Mouse (Mus musculus): ENCODE measurements around the gene Fkbp14.
A peak's percentile ranks its signal among the peaks of the same experiment; 100 is the strongest.

The Fkbp14 gene

GRCm38 (mm10) chr6:54587683-54588082 is 9.4 kb downstream of the Fkbp14 start:
- no peak for DNase-seq

GRCm38 (mm10) chr6:54586911-54587310 is 10.2 kb downstream of the Fkbp14 start:
- no peak for DNase-seq

- peak; percentile 37 for DNase-seq
These were observed 10.9 kb downstream of the Fkbp14 start for GRCm38 (mm10) chr6:54586175-54586574.

GRCm38 (mm10) chr6:54573218-54573955 is 23.7 kb downstream of the Fkbp14 start:
- no peak for DNase-seq

- no peak for DNase-seq
These were observed 27.3 kb downstream of the Fkbp14 start for GRCm38 (mm10) chr6:54569776-54570175.

GRCm38 (mm10) chr6:54566546-54566919 is 30.6 kb downstream of the Fkbp14 start:
- no peak for DNase-seq

GRCm38 (mm10) chr6:54565665-54566545 is 31.2 kb downstream of the Fkbp14 start, which contains the start of gene Scrn1:
Scrn1 (minus strand) TSS chr6:54566489.
- peak; percentile 82 for DNase-seq

GRCm38 (mm10) chr6:54565012-54565411 is 32.1 kb downstream of the Fkbp14 start:
- peak; percentile 61 for DNase-seq

GRCm38 (mm10) chr6:54564506-54564991 is 32.6 kb downstream of the Fkbp14 start:
- no peak for DNase-seq

- no peak for DNase-seq
These were observed 33.5 kb downstream of the Fkbp14 start for GRCm38 (mm10) chr6:54563561-54563960.

GRCm38 (mm10) chr6:54562018-54562809 is 34.9 kb downstream of the Fkbp14 start:
- no peak for DNase-seq

- peak; percentile 83 for DNase-seq
These were observed 38.6 kb downstream of the Fkbp14 start for GRCm38 (mm10) chr6:54558466-54558865.

- no peak for DNase-seq
These were observed 39.4 kb downstream of the Fkbp14 start for GRCm38 (mm10) chr6:54557671-54558070.

GRCm38 (mm10) chr6:54555816-54556215 is 41.3 kb downstream of the Fkbp14 start:
- no peak for DNase-seq

- DNase-seq: peak; percentile 59
These were observed 42.6 kb downstream of the Fkbp14 start for GRCm38 (mm10) chr6:54554341-54555110.

GRCm38 (mm10) chr6:54553632-54554031 is 43.5 kb downstream of the Fkbp14 start:
- no peak for DNase-seq

- DNase-seq: no peak
These were observed 44.2 kb downstream of the Fkbp14 start for GRCm38 (mm10) chr6:54552721-54553413.

- DNase-seq: no peak
These were observed 46.2 kb downstream of the Fkbp14 start for GRCm38 (mm10) chr6:54550801-54551323.

- DNase-seq: no peak
These were observed 47.8 kb downstream of the Fkbp14 start for GRCm38 (mm10) chr6:54549311-54549710.

GRCm38 (mm10) chr6:54548314-54549019 is 48.6 kb downstream of the Fkbp14 start:
- DNase-seq: peak; percentile 82

GRCm38 (mm10) chr6:54543646-54544045 is 53.5 kb downstream of the Fkbp14 start:
- no peak for DNase-seq

Measured in cerebellum, adult 9-11 months (tissue).